In genomic region chrX:7692862-7693261, GRCm38 (mm10) we compare ENCODE assay signal across 9 mouse cellular contexts. TPM values are rescaled to one million over a fixed set of nuclear protein-coding genes. Genes with fewer than 3 reads are reported as not detected.
DNase-seq lines count a peak whose midpoint lies in the region; ATAC-seq lines count a peak whose summit lies in the region.
"Had no signal": no experiment of that assay in that cellular context is flagged by ENCODE, and none has a peak within 500 bp of the region (broad histone marks: within the 10 kb centered on the region; RNA-seq: fewer than 3 reads in every experiment).

No protein-coding gene starts in this region.

- no peak overlapping the region for H3K9ac ChIP-seq in hindbrain, embryonic 16.5 days (ENCODE audit: low read depth, low read length)
- H3K9ac ChIP-seq: neural tube, embryonic 13.5 days had no signal

- H3K27ac ChIP-seq in hindbrain, embryonic 10.5 days: no peak overlapping the region
- H3K27ac ChIP-seq in hindbrain, embryonic 16.5 days (ENCODE audit: low read depth, low read length): no peak overlapping the region
- H3K27ac ChIP-seq in forebrain, embryonic 10.5 days: no peak overlapping the region
- H3K27ac ChIP-seq: neural tube, embryonic 13.5 days had no signal

- ATAC-seq in hindbrain, embryonic 16.5 days: no peak

- H3K4me3 ChIP-seq in hindbrain, embryonic 10.5 days: no peak overlapping the region
- H3K4me3 ChIP-seq in hindbrain, embryonic 16.5 days (ENCODE audit: low read length): no peak overlapping the region
- no peak overlapping the region for H3K4me3 ChIP-seq in forebrain, embryonic 10.5 days
- H3K4me3 ChIP-seq: neural tube, embryonic 13.5 days had no signal

- H3K9me3 ChIP-seq in hindbrain, embryonic 10.5 days: no peaks in the 10 kb centered on the region
- H3K9me3 ChIP-seq in hindbrain, embryonic 16.5 days (ENCODE audit: control insufficient read depth, low read length): no peaks in the 10 kb centered on the region
- no peaks in the 10 kb centered on the region for H3K9me3 ChIP-seq in forebrain, embryonic 10.5 days
- H3K9me3 ChIP-seq: neural tube, embryonic 13.5 days had no signal

- peak; percentile 7 for DNase-seq in hindbrain, embryonic 10.5 days (ENCODE audit: low spot score)
- DNase-seq in CD8-positive naive resting alpha-beta T cell, adult 2 months (ENCODE audit: low read depth in 2 of 2, low spot score in 2 of 2): peak; percentile 53 to 65
- peak; percentile 36 for DNase-seq in cerebellum, adult 9-11 months
- DNase-seq in lung, postnatal 10 days: peak; percentile 53
- DNase-seq in layer of hippocampus, postnatal 14 days (ENCODE audit: low spot score in 2 of 2): no peak
- DNase-seq in forebrain, embryonic 10.5 days (ENCODE audit: extremely low spot score, low spot score): no peak
- DNase-seq in gastrocnemius, postnatal 25 days: no peak

- no peaks in the 10 kb centered on the region for H3K36me3 ChIP-seq in hindbrain, embryonic 10.5 days
- H3K36me3 ChIP-seq in hindbrain, embryonic 16.5 days (ENCODE audit: control insufficient read depth, insufficient read depth, low read length): no peaks in the 10 kb centered on the region
- H3K36me3 ChIP-seq in forebrain, embryonic 10.5 days (replicated peaks): no peaks in the 10 kb centered on the region
- H3K36me3 ChIP-seq: neural tube, embryonic 13.5 days had no signal

- 36% methylated on average over 4 of the region's 4 CpGs for WGBS in hindbrain, embryonic 10.5 days
- WGBS in hindbrain, embryonic 16.5 days: 33% methylated on average over 4 of the region's 4 CpGs
- 43% methylated on average over 4 of the region's 4 CpGs for WGBS in forebrain, embryonic 10.5 days

- H3K4me2 ChIP-seq in hindbrain, embryonic 16.5 days (ENCODE audit: low read length): no peak overlapping the region
- H3K4me2 ChIP-seq: neural tube, embryonic 13.5 days had no signal

- H3K27me3 ChIP-seq in hindbrain, embryonic 10.5 days (ENCODE audit: insufficient read depth, poor library complexity, severe bottlenecking): no peaks in the 10 kb centered on the region
- no peaks in the 10 kb centered on the region for H3K27me3 ChIP-seq in hindbrain, embryonic 16.5 days (replicated peaks; ENCODE audit: control insufficient read depth, insufficient read depth, low read length)
- H3K27me3 ChIP-seq in forebrain, embryonic 10.5 days (ENCODE audit: poor library complexity, severe bottlenecking): no peaks in the 10 kb centered on the region
- H3K27me3 ChIP-seq: neural tube, embryonic 13.5 days had no signal

- no peaks in the 10 kb centered on the region for H3K4me1 ChIP-seq in hindbrain, embryonic 10.5 days (replicated peaks)
- no peaks in the 10 kb centered on the region for H3K4me1 ChIP-seq in hindbrain, embryonic 16.5 days (ENCODE audit: control insufficient read depth, insufficient read depth, low read depth, low read length)
- H3K4me1 ChIP-seq in forebrain, embryonic 10.5 days: no peaks in the 10 kb centered on the region

RNA-seq across cellular contexts. Expression of gene Gpkow, which starts 4.1 kb away (rescaled TPM):
- 36.0 and 42.8 TPM in 2 replicates for polyA plus RNA-seq in hindbrain, embryonic 10.5 days (2016; fragmentation: Nextera tagmentation; extraction: Ambion mirVana)
- 45.7 and 51.2 TPM in 2 replicates for polyA plus RNA-seq in hindbrain, embryonic 16.5 days (2015; fragmentation: Nextera tagmentation; extraction: Ambion mirVana)
- 10 to 100 TPM; 33.2 to 36.3 TPM for total RNA-seq in layer of hippocampus, postnatal 14 days (2021)
- 44.4 and 46.1 TPM in 2 replicates for polyA plus RNA-seq in forebrain, embryonic 10.5 days (2016; fragmentation: Nextera tagmentation; extraction: Ambion mirVana)
- 10 to 100 TPM; 11.3 to 14.6 TPM for total RNA-seq in gastrocnemius, postnatal 25 days (2021)

RNA-seq across cellular contexts. Expression of gene Magix, which starts 11.8 kb away (rescaled TPM):
- not detected in 2 replicates for polyA plus RNA-seq in hindbrain, embryonic 10.5 days (2016; fragmentation: Nextera tagmentation; extraction: Ambion mirVana)
- 0.25 and 0.45 TPM in 2 replicates for polyA plus RNA-seq in hindbrain, embryonic 16.5 days (2015; fragmentation: Nextera tagmentation; extraction: Ambion mirVana)
- total RNA-seq in layer of hippocampus, postnatal 14 days (2021): under 1 TPM; 0.25 to 0.31 TPM
- polyA plus RNA-seq in forebrain, embryonic 10.5 days (2016; fragmentation: Nextera tagmentation; extraction: Ambion mirVana): 0.10 TPM in 1 of 2 replicates, not detected in the other
- total RNA-seq in gastrocnemius, postnatal 25 days (2021): 10 to 100 TPM; 16.5 to 21.5 TPM

RNA-seq across cellular contexts. Expression of gene Wdr45, which starts 21.3 kb away (rescaled TPM):
- 19.5 and 23.7 TPM in 2 replicates for polyA plus RNA-seq in hindbrain, embryonic 10.5 days (2016; fragmentation: Nextera tagmentation; extraction: Ambion mirVana)
- 31.6 and 36.3 TPM in 2 replicates for polyA plus RNA-seq in hindbrain, embryonic 16.5 days (2015; fragmentation: Nextera tagmentation; extraction: Ambion mirVana)
- total RNA-seq in layer of hippocampus, postnatal 14 days (2021): 10 to 100 TPM; 47.7 to 48.1 TPM
- polyA plus RNA-seq in forebrain, embryonic 10.5 days (2016; fragmentation: Nextera tagmentation; extraction: Ambion mirVana): 16.3 and 20.0 TPM in 2 replicates
- 10 to 100 TPM; 21.8 to 27.6 TPM for total RNA-seq in gastrocnemius, postnatal 25 days (2021)

RNA-seq across cellular contexts. Expression of gene Plp2, which starts 21.7 kb away (rescaled TPM):
- polyA plus RNA-seq in hindbrain, embryonic 10.5 days (2016; fragmentation: Nextera tagmentation; extraction: Ambion mirVana): 40.9 and 52.0 TPM in 2 replicates
- polyA plus RNA-seq in hindbrain, embryonic 16.5 days (2015; fragmentation: Nextera tagmentation; extraction: Ambion mirVana): 21.1 and 24.8 TPM in 2 replicates
- total RNA-seq in layer of hippocampus, postnatal 14 days (2021): 1 to 10 TPM; 7.0 to 9.6 TPM
- 49.7 and 50.4 TPM in 2 replicates for polyA plus RNA-seq in forebrain, embryonic 10.5 days (2016; fragmentation: Nextera tagmentation; extraction: Ambion mirVana)
- 10 to 100 TPM; 25.4 to 27.2 TPM for total RNA-seq in gastrocnemius, postnatal 25 days (2021)

RNA-seq across cellular contexts. Expression of gene Gm45208, which starts 29.2 kb away (rescaled TPM):
- not detected in 2 replicates for polyA plus RNA-seq in hindbrain, embryonic 10.5 days (2016; fragmentation: Nextera tagmentation; extraction: Ambion mirVana)
- polyA plus RNA-seq in hindbrain, embryonic 16.5 days (2015; fragmentation: Nextera tagmentation; extraction: Ambion mirVana): not detected in 2 replicates
- not detected for total RNA-seq in layer of hippocampus, postnatal 14 days (2021)
- polyA plus RNA-seq in forebrain, embryonic 10.5 days (2016; fragmentation: Nextera tagmentation; extraction: Ambion mirVana): 0.47 TPM in 1 of 2 replicates, not detected in the other
- total RNA-seq in gastrocnemius, postnatal 25 days (2021): not detected
- polyA plus RNA-seq: neural tube, embryonic 13.5 days had no signal

Comparison
In these comparisons a context has a peak if more than half of its experiments do, and no peak if none do; other contexts are left out.
1. DNase-seq: peak in hindbrain, embryonic 10.5 days (single experiment), CD8-positive naive resting alpha-beta T cell, adult 2 months (2 of 2), cerebellum, adult 9-11 months (single experiment) and lung, postnatal 10 days (single experiment); none in layer of hippocampus, postnatal 14 days (0 of 2), forebrain, embryonic 10.5 days (single experiment) and gastrocnemius, postnatal 25 days (single experiment).